Mouse (Mus musculus) C2C12 (cell line): ENCODE data around the gene Dok5. TPM values are rescaled to one million over a fixed set of nuclear protein-coding genes. Genes with fewer than 3 reads are reported as not detected.

Experiments used
- H3K27me3 ChIP-seq: one replicate; pipeline ENCODE4 v1.6.1; 2011; ENCODE audit not compliant: control insufficient read depth, insufficient read depth, insufficient read length
- H3K36me3 ChIP-seq: one replicate; pipeline ENCODE4 v1.6.1; 2011; ENCODE audit not compliant: control insufficient read depth, insufficient read depth
- H3K4me3 ChIP-seq: one replicate; pipeline ENCODE4 v1.5.1; 2011; ENCODE audit warnings: mild to moderate bottlenecking, control low read depth; ENCODE audit not compliant: poor library complexity, insufficient read depth, severe bottlenecking
- H3K79me2 ChIP-seq: one replicate; pipeline ENCODE4 v1.6.1; 2011; ENCODE audit not compliant: control insufficient read depth, insufficient read depth
- H3K79me3 ChIP-seq: one replicate; pipeline ENCODE4 v1.6.1; 2011; ENCODE audit warnings: low read depth, control low read depth
- H3ac ChIP-seq: one replicate; pipeline ENCODE3; 2011; ENCODE audit warnings: low read depth; ENCODE audit not compliant: control insufficient read depth, insufficient read length
- CEBPB ChIP-seq: IDR thresholded peaks from one replicate; pipeline ENCODE4 v1.6.1; 2011; ENCODE audit warnings: low read depth, mild to moderate bottlenecking, control low read depth, moderate library complexity
- CTCF ChIP-seq: IDR thresholded peaks from one replicate; pipeline ENCODE4 v1.5.1; 2011; ENCODE audit not compliant: control insufficient read depth, insufficient read depth, insufficient read length
- FOSL1 ChIP-seq: IDR thresholded peaks from one replicate; pipeline ENCODE4 v1.8.0; 2011; ENCODE audit warnings: mild to moderate bottlenecking, low read length; ENCODE audit not compliant: poor library complexity, insufficient read depth, severe bottlenecking
- MAX ChIP-seq: IDR thresholded peaks from one replicate; pipeline ENCODE4 v1.6.1; 2011; ENCODE audit warnings: mild to moderate bottlenecking, control low read depth
- MYOD1 ChIP-seq: IDR thresholded peaks from one replicate; pipeline ENCODE4 v1.6.1; 2011; ENCODE audit warnings: low read depth; ENCODE audit not compliant: control insufficient read depth, insufficient read length
- MYOG ChIP-seq: IDR thresholded peaks from one replicate; pipeline ENCODE4 v1.6.1; 2011; ENCODE audit not compliant: control insufficient read depth, insufficient read length; ENCODE audit errors: extremely low read depth
- USF1 ChIP-seq: IDR thresholded peaks from one replicate; pipeline ENCODE4 v1.6.1; 2011; ENCODE audit warnings: low read depth, mild to moderate bottlenecking, control low read depth, moderate library complexity
- polyA plus RNA-seq: library from polyadenylated mRNA; unstranded; fragments of >200 nt; fragmentation: generic; extraction: Trizol; gene quantifications from one replicate; pipeline ENCODE4 v1.2.1, GENCODE M21; 2012; ENCODE audit warnings: missing spikeins

Gene Dok5
- polyA plus RNA-seq, 1 experiment = not detected

- H3K36me3 ChIP-seq = no peaks in the 10 kb centered on the region
- H3ac ChIP-seq = no peak overlapping the region
- no peaks in the 10 kb centered on the region for H3K79me2 ChIP-seq
- H3K79me3 ChIP-seq = no peaks in the 10 kb centered on the region
- H3K4me3 ChIP-seq = no peak overlapping the region
- TF ChIP-seq MYOG (no peak), MYOD1 (no peak), MAX (no peak), CTCF (no peak), FOSL1 (no peak), CEBPB (no peak), USF1 (no peak)
- H3K27me3 ChIP-seq = no peaks in the 10 kb centered on the region
Observed at GRCm38 (mm10) chr2:170858640-170859039, 127.0 kb downstream of the Dok5 start.

- no peaks in the 10 kb centered on the region for H3K36me3 ChIP-seq
- H3K27me3 ChIP-seq = no peaks in the 10 kb centered on the region
- no peak overlapping the region for H3ac ChIP-seq
- TF ChIP-seq MYOD1 (no peak), MAX (no peak), USF1 (no peak), CEBPB (no peak), CTCF (no peak), MYOG (no peak), FOSL1 (no peak)
- H3K79me2 ChIP-seq = no peaks in the 10 kb centered on the region
- no peak overlapping the region for H3K4me3 ChIP-seq
- H3K79me3 ChIP-seq = no peaks in the 10 kb centered on the region
Observed at GRCm38 (mm10) chr2:170860576-170860975, 129.0 kb downstream of the Dok5 start.

- TF ChIP-seq CEBPB = no peak
- no peak for TF ChIP-seq CTCF
- TF ChIP-seq USF1 = no peak
- TF ChIP-seq FOSL1 = no peak
- TF ChIP-seq MAX = no peak
- Histone ChIP-seq H3K79me3 (no peaks in the 10 kb centered on the region), H3K27me3 (no peaks in the 10 kb centered on the region), H3K79me2 (no peaks in the 10 kb centered on the region), H3K36me3 (no peaks in the 10 kb centered on the region), H3K4me3 (no peak overlapping the region), H3ac (no peak overlapping the region)
Observed at GRCm38 (mm10) chr2:170862799-170863198, 131.2 kb downstream of the Dok5 start.

- H3K36me3 ChIP-seq = no peaks in the 10 kb centered on the region
- TF ChIP-seq CEBPB = no peak
- TF ChIP-seq FOSL1 = no peak
- TF ChIP-seq MYOG = no peak
- TF ChIP-seq USF1 = no peak
- TF ChIP-seq MAX = no peak
- no peak for TF ChIP-seq MYOD1
- TF ChIP-seq CTCF = no peak
- H3K4me3 ChIP-seq = no peak overlapping the region
Observed at GRCm38 (mm10) chr2:170863201-170863600, 131.6 kb downstream of the Dok5 start.

GRCm38 (mm10) chr2:170864043-170864442 lies 132.4 kb downstream of the Dok5 start:
- no peak overlapping the region for H3K4me3 ChIP-seq
- H3K79me3 ChIP-seq = no peaks in the 10 kb centered on the region
- no peak for TF ChIP-seq USF1
- no peak for TF ChIP-seq MAX
- TF ChIP-seq FOSL1 = no peak
- TF ChIP-seq MYOG = no peak
- no peak for TF ChIP-seq CTCF
- TF ChIP-seq MYOD1 = no peak
- TF ChIP-seq CEBPB = no peak
- H3K36me3 ChIP-seq = no peaks in the 10 kb centered on the region
- H3K79me2 ChIP-seq = no peaks in the 10 kb centered on the region
- H3ac ChIP-seq = no peak overlapping the region
- H3K27me3 ChIP-seq = no peaks in the 10 kb centered on the region

More at GRCm38 (mm10) chr2:170863201-170863600, 131.6 kb downstream of the Dok5 start:
- Histone ChIP-seq H3K79me2 (no peaks in the 10 kb centered on the region), H3K27me3 (no peaks in the 10 kb centered on the region), H3K79me3 (no peaks in the 10 kb centered on the region), H3ac (no peak overlapping the region)

- no peaks in the 10 kb centered on the region for H3K79me3 ChIP-seq
- TF ChIP-seq FOSL1 (no peak), MYOD1 (no peak), CEBPB (no peak), MYOG (no peak), USF1 (no peak), CTCF (no peak), MAX (no peak)
- H3ac ChIP-seq = no peak overlapping the region
- H3K79me2 ChIP-seq = no peaks in the 10 kb centered on the region
- no peak overlapping the region for H3K4me3 ChIP-seq
- H3K27me3 ChIP-seq = no peaks in the 10 kb centered on the region
- no peaks in the 10 kb centered on the region for H3K36me3 ChIP-seq
Observed at GRCm38 (mm10) chr2:170864820-170865219, 133.2 kb downstream of the Dok5 start.
